Mouse (Mus musculus): ENCODE measurements around the gene Serpinb9b. TPM values are rescaled to one million over a fixed set of nuclear protein-coding genes. Genes with fewer than 3 reads are reported as not detected.
A peak's percentile ranks its signal among the peaks of the same experiment; 100 is the strongest.

Gene Serpinb9b
- total RNA-seq, 1 experiment from 2014 or later = 0.22 TPM

GRCm38 (mm10) chr13:33043542-33043941, 16.3 kb downstream of the Serpinb9b start:
- no peak for DNase-seq

- DNase-seq = no peak
Measured at GRCm38 (mm10) chr13:33047234-33047633, 20.0 kb downstream of the Serpinb9b start.

GRCm38 (mm10) chr13:33048187-33048586, 21.0 kb downstream of the Serpinb9b start:
- DNase-seq = no peak

GRCm38 (mm10) chr13:33051697-33052096, 24.5 kb downstream of the Serpinb9b start:
- DNase-seq = no peak

DNA sequence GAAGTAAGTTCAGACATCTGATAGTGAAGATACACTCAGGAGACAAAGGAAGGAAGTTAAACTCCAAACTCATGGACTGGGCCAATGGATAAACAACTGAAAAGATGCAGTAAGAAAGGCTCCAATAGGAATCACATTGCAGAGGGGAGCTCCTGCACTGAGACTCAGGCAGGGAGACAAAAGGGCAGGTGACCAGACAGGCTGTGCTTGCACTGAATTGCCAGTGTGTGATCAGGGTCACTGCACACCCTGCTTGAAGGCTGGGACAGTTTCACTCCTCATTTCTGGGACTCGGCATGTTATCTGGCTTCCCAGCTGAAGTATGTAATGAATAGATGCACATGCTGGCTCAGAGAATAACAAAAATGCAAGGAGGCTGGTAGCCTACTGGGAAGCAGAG, 35.8 kb downstream of the Serpinb9b start:
- no peak for DNase-seq

GRCm38 (mm10) chr13:33067387-33067977, 40.3 kb downstream of the Serpinb9b start:
- DNase-seq = no peak

GRCm38 (mm10) chr13:33068164-33068563, 40.9 kb downstream of the Serpinb9b start:
- DNase-seq = no peak

DNA sequence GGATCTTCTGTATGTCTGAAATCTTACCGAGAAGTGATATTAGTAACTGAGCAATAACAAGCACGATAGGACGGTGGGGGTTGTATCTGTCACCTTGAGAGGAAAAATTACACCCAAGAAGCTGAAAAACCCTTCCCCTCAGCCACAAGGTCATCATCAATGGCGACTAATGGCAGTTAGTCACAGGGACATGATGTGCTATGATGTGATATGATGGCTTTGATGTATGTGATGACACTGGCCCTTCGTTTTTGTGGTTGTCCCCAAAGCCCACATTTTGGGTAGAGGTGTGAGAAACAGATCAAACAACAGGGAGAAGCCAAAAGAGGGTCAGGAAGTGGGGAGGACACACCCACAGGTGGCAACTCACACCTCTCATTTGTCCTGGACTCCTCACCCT, 44.6 kb downstream of the Serpinb9b start:
- no peak for DNase-seq

GRCm38 (mm10) chr13:33074029-33074428, 46.8 kb downstream of the Serpinb9b start:
- peak; percentile 79 for DNase-seq

DNA sequence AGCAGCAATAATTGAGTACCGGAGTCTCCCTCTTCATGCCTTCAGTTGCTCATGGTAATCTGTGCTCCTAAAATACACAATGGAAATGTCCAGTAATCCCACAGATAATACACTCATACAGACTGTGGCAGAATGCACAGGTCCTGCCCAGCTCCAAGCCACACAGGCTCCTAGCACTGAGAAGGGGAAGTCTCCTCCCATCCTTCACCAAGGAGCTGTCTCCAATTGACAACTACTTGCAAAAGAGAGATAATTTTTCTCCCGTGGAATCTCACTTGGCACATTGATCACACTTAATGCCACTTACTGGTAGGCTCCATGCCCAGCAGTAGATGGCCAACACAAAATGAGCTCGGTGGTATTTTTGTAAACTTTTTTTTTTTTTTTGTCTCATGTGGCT, 49.0 kb downstream of the Serpinb9b start:
- no peak for DNase-seq

DNA sequence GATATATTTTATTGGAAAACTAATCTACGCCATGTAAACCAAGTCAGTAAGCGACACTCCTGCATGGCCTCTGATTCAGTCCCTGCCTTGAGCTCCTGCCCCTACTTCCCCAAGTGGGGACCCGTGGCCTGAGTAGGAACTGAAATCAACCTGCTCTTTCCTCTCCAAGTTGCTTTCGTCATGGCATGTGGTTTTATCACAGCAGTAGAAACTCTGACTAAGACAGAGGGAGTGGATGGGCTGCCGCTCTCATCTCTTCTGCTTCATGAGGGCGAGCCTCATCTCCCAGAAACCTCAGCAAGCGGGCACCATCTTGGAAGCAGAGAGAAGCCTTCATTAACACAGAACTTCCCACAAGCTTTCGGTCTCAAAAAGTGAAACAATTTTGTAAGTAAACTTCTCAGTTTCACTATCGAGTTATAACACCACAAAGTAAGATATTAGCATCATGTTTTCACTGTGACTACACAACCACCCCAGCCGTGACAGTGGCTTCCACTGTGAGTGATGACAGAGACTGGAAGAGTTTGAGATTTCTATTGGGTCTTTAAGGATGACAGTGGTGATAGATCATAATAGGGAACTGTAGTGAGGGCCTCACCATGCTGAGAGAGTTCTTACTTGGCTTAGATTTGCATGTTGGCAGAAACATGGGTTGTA, 49.9 kb downstream of the Serpinb9b start:
- DNase-seq = no peak

- DNase-seq = peak; percentile 24
Measured at GRCm38 (mm10) chr13:33078056-33078705, 51.0 kb downstream of the Serpinb9b start, which contains the start of gene Serpinb1b. Serpinb1b (plus strand) TSS chr13:33078575.

DNA sequence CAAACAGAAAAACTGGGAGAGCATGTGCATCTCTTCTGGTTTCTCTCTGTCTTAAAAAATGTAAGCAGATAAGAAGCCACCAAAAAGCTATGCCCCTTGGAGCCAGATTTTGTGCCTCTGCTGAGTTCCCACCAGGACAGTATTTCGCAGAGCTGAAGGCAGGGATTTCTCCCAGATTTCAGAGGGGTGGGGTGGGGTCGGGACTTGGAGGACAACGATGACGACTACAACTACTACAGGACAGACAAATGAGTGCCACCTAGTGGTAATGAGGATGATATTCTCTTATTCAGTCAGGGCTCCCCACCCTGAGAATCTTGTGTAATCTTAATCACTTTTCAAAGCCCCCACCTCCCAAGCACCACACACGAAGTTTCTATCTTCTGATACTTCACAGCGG, 52.2 kb downstream of the Serpinb9b start:
- DNase-seq = no peak

GRCm38 (mm10) chr13:33080356-33080755, 53.1 kb downstream of the Serpinb9b start:
- no peak for DNase-seq

GRCm38 (mm10) chr13:33083834-33084233, 56.6 kb downstream of the Serpinb9b start:
- no peak for DNase-seq

DNA sequence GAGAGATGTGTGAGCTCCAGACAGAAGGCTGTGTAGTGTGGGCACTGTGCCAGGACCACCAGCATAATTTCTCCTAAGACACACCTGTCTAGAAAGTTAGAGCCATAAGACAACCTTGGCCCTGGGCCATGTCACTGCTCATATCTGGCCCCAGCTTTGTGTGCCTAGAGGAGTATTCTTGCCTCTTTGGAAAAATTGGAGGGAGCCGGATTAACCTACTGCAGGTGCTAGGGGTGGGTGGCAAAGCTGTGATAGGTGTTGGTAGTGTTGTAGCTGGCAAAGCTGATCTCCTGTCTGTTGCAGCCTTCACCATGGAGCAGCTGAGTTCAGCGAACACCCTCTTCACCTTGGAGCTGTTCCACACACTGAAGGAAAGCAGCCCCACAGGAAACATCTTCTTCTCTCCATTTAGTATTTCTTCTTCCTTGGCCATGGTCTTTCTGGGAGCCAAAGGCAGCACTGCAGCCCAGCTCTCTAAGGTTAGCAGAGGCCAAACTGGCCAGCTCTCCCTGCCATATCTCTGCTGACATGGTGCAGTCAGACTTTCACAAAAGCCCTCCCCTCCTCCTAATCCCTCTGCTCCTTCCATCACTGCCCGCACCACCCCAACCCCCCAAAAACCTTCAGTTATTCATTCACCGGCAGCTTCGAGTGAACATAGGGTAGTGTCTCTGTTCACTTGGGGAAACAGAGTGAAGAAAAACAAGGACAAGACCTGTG, 57.9 kb downstream of the Serpinb9b start:
- no peak for DNase-seq

- DNase-seq = peak; percentile 54
Measured at GRCm38 (mm10) chr13:33085695-33086432, 58.6 kb downstream of the Serpinb9b start.

DNA sequence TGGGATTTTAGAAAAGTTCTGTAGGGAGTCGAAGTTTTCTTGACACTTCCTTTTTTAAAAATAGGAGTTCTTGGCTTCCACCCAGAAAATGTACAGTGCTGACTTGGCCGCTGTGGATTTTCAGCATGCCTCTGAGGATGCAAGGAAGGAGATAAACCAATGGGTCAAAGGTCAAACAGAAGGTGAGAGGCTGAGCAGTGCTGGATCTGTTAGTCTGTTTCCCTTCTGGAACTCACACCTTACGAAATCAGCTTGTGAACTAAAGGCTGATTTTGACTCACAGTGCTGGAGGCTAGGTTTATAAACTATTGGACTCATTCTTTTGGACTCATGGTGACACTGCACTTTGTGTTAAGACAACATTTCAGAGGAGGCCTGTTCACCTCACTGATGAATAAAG, 62.4 kb downstream of the Serpinb9b start:
- no peak for DNase-seq

GRCm38 (mm10) chr13:33090546-33090945, 63.3 kb downstream of the Serpinb9b start:
- no peak for DNase-seq

DNA sequence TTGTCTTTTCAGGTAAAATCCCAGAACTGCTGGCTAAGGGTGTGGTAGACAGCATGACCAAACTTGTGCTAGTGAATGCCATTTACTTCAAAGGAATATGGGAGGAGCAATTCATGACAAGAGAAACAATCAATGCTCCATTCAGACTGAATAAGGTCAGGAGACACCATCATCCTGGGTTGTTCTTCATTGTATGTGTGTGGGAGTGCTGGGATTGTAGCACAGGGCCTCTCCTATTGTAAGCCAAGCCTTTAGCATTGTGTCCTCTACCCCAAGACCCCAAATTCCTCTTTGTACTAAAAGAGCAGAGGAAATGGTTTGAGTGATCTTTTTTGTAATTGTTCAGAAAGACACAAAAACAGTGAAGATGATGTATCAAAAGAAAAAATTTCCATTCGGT, 64.1 kb downstream of the Serpinb9b start:
- no peak for DNase-seq

All from adrenal gland, postnatal 14 days (tissue).